Comparison of ENCODE assay signal across 25 mouse cellular contexts in genomic region chr17:8246102-8246754, GRCm38 (mm10). TPM values are rescaled to one million over a fixed set of nuclear protein-coding genes. Genes with fewer than 3 reads are reported as not detected.
DNase-seq lines count a peak whose midpoint lies in the region; ATAC-seq lines count a peak whose summit lies in the region.
"Had no signal": no experiment of that assay in that cellular context is flagged by ENCODE, and none has a peak within 500 bp of the region (broad histone marks: within the 10 kb centered on the region; RNA-seq: fewer than 3 reads in every experiment).

No protein-coding gene starts in this region.

- no peak for DNase-seq in kidney, adult 18-20 months
- peak; percentile 46 for DNase-seq in A20 (ENCODE audit: low read depth, low spot score)
- peak; percentile 73 for DNase-seq in splenic B cell, adult 2 months (ENCODE audit: low read depth, low spot score)
- no peak for DNase-seq in layer of hippocampus, adult 9-10 months (ENCODE audit: low spot score)
- DNase-seq in layer of hippocampus, postnatal 36 days, result no peak
- DNase-seq: cerebellum, postnatal 10 days; embryo, embryonic 11 days; forebrain, postnatal 0 days; gastrocnemius, postnatal 36 days; kidney, postnatal 4 days; lung, postnatal 14 days; retina, postnatal 1 day had no signal

- no peaks in the 10 kb centered on the region for H3K9me3 ChIP-seq in kidney, embryonic 16.5 days (ENCODE audit: low read length)
- H3K9me3 ChIP-seq: forebrain, embryonic 10.5 days; heart, embryonic 10.5 days; liver, embryonic 15.5 days had no signal

- no peak overlapping the region for H3K9ac ChIP-seq in kidney, embryonic 16.5 days (replicated peaks; ENCODE audit: low read length)
- H3K9ac ChIP-seq: forebrain, postnatal 0 days; liver, embryonic 15.5 days had no signal

- no peaks in the 10 kb centered on the region for H3K27me3 ChIP-seq in kidney, embryonic 16.5 days (ENCODE audit: insufficient read depth, low read length)
- no peaks in the 10 kb centered on the region for H3K27me3 ChIP-seq in splenic B cell, adult 2 months (ENCODE audit: control insufficient read depth, insufficient read depth, low read length, poor library complexity, severe bottlenecking)
- H3K27me3 ChIP-seq: liver, embryonic 15.5 days had no signal

- H3K4me2 ChIP-seq in kidney, embryonic 16.5 days (replicated peaks; ENCODE audit: low read depth, low read length), result no peak overlapping the region
- H3K4me2 ChIP-seq: liver, embryonic 15.5 days had no signal

- no peaks in the 10 kb centered on the region for H3K36me3 ChIP-seq in kidney, embryonic 16.5 days (ENCODE audit: insufficient read depth, low read length)
- H3K36me3 ChIP-seq in splenic B cell, adult 2 months (ENCODE audit: control insufficient read depth, insufficient read depth, low read length, poor library complexity, severe bottlenecking), result peaks cover 6% of the 10 kb centered on the region
- H3K36me3 ChIP-seq: forebrain, embryonic 10.5 days; heart, embryonic 10.5 days; liver, embryonic 15.5 days had no signal

- no peak for ATAC-seq in kidney, embryonic 16.5 days (ENCODE audit: low FRiP score, low TSS enrichment)
- ATAC-seq in hematopoietic stem cell, adult 5-6 weeks (replicated peaks in 1 of 2; ENCODE audit: insufficient read depth in 1 of 2, low FRiP score in 2 of 2, low TSS enrichment in 1 of 2, low read depth in 1 of 2, poor library complexity in 2 of 2, severe bottlenecking in 2 of 2), result peak; percentile 48 to 68
- no peak for ATAC-seq in cerebellum, adult (ENCODE audit: insufficient number of reproducible peaks, low FRiP score, low TSS enrichment)
- ATAC-seq: forebrain, postnatal 0 days had no signal

- no peaks in the 10 kb centered on the region for H3K4me1 ChIP-seq in kidney, embryonic 16.5 days (ENCODE audit: insufficient read depth, low read length)
- H3K4me1 ChIP-seq: forebrain, embryonic 10.5 days; heart, embryonic 10.5 days; liver, embryonic 15.5 days had no signal

- WGBS in kidney, embryonic 16.5 days, result 75% methylated on average over 4 of the region's 4 CpGs

- 0 out of 2 replicates have a peak overlapping the region, but pooled peaks have one; percentile 18 for H3K27ac ChIP-seq in kidney, embryonic 16.5 days (ENCODE audit: low read length)
- H3K27ac ChIP-seq: forebrain, embryonic 10.5 days; heart, embryonic 10.5 days; liver, embryonic 15.5 days had no signal

- H3K4me3 ChIP-seq in kidney, embryonic 16.5 days (ENCODE audit: low read length), result no peak overlapping the region
- H3K4me3 ChIP-seq: forebrain, embryonic 10.5 days; heart, embryonic 10.5 days; liver, embryonic 15.5 days had no signal

RNA-seq across cellular contexts. Expression of gene Ccr6, which starts 10.4 kb away (rescaled TPM):
- not detected in 2 replicates for polyA plus RNA-seq in kidney, embryonic 16.5 days (2015; fragmentation: Nextera tagmentation; extraction: Ambion mirVana)
- total RNA-seq in hematopoietic stem cell, adult 5-6 weeks (2017), result not detected in 2 replicates
- total RNA-seq in layer of hippocampus, postnatal 36 days (2021), result not detected
- total RNA-seq: adrenal gland, adult 18-20 months; forebrain, postnatal 0 days; gastrocnemius, postnatal 36 days; left cerebral cortex, postnatal 14 days; midbrain, postnatal 0 days had no signal
- polyA plus RNA-seq: forebrain, embryonic 10.5 days; forebrain, postnatal 0 days; heart, embryonic 10.5 days; heart, postnatal 0 days; hindbrain, embryonic 11.5 days; kidney, embryonic 14.5 days; limb, embryonic 14.5 days; liver, embryonic 15.5 days; midbrain, postnatal 0 days had no signal

RNA-seq across cellular contexts. Expression of gene Mpc1, which starts 36.5 kb away (rescaled TPM):
- 178 and 202 TPM in 2 replicates for polyA plus RNA-seq in kidney, embryonic 16.5 days (2015; fragmentation: Nextera tagmentation; extraction: Ambion mirVana)
- total RNA-seq in hematopoietic stem cell, adult 5-6 weeks (2017), result 72.7 and 73.1 TPM in 2 replicates
- 100 to 1,000 TPM; 142 to 146 TPM for total RNA-seq in layer of hippocampus, postnatal 36 days (2021)

Comparison
In these comparisons a context has a peak if more than half of its experiments do, and no peak if none do; other contexts are left out.
1. ATAC-seq: peak in hematopoietic stem cell, adult 5-6 weeks (2 of 2); none in kidney, embryonic 16.5 days (single experiment) and cerebellum, adult (single experiment).
2. DNase-seq: peak in A20 (single experiment) and splenic B cell, adult 2 months (single experiment); none in kidney, adult 18-20 months (single experiment), layer of hippocampus, adult 9-10 months (single experiment) and layer of hippocampus, postnatal 36 days (0 of 2).